Mouse (Mus musculus): ENCODE measurements around the gene Galnt9. TPM values are rescaled to one million over a fixed set of nuclear protein-coding genes. Genes with fewer than 3 reads are reported as not detected.

The Galnt9 gene
- total RNA-seq, 2 experiments from 2014 or later, result 105 to 109 TPM

DNA sequence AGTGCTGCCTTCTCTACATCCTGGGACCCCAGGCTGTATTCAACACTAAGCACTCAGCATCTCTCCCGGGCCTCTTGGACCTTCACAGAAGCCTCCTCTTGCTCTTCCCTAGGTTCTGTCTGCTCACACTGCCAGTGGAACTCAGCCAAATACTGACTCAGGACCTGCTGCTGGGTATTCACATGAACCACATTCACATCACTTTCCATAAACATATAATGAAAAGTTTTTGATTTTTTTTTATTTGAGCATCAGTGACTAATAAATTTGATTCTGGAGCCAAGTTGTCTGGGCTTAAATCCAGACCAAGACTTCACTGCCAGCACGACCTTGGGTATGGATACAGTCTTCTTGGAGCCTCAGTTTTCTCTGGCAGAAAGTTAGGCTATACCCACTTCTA, 3.2 kb upstream of the Galnt9 start:
- no peak for DNase-seq

GRCm38 (mm10) chr5:110541456-110541855, 2.7 kb upstream of the Galnt9 start:
- no peak for DNase-seq

DNA sequence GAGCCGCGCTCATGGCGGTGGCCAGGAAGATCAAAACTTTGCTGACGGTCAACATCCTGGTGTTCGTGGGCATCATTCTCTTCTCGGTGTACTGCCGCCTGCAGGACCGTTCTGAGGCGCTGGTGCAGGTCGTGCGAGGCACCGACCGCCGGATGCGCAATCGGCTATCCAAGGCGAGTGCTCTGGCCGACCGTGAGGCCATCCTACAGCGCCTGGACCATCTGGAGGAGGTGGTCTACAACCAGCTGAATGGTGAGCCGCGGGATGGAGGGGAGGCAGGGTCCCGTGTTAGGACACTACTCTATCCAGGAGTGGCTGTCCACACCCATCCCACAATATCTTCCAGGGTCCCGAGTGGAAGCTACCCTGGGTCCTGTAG, 525 bp downstream of the Galnt9 start:
- no peak for DNase-seq

DNA sequence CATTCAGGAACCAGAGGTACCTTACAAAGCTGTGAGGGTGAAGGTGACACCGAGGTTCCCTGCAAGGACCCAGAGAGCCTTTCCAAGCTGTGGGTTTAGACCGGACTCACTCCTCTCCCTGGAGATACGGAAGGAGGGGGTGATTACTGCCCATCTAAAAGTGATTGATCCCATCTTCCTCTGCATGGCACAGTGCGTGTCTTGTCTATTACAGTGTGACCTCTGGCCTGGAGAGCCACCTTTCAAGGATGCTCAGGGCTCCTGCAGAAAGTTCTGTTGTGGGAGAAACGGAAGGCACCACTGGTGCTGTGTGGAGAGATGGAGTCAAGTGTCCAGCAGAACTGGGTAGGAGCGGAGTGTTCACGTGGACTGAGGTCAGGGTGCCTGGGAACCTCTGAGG, 1.2 kb downstream of the Galnt9 start:
- DNase-seq, result no peak

DNA sequence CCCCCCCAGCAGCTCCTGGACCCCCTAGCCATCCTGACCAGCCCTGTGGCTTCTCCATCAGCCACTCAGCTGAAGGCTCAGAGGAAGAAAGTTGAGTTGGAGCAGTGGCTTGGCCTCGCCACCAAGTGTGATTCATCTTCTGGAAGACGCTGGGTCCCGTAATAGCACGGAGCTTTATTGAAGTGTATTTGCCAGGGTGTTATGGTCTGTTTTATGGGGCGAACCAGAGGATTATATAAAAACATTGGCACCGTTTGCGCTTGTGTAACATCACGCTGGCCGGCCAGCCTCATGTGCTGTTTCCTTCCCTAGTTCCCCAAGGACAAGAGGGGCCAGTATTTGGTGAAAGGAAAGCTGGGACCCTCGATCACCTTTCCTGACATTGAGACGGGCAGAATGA, 2.0 kb downstream of the Galnt9 start:
- DNase-seq, result no peak

DNA sequence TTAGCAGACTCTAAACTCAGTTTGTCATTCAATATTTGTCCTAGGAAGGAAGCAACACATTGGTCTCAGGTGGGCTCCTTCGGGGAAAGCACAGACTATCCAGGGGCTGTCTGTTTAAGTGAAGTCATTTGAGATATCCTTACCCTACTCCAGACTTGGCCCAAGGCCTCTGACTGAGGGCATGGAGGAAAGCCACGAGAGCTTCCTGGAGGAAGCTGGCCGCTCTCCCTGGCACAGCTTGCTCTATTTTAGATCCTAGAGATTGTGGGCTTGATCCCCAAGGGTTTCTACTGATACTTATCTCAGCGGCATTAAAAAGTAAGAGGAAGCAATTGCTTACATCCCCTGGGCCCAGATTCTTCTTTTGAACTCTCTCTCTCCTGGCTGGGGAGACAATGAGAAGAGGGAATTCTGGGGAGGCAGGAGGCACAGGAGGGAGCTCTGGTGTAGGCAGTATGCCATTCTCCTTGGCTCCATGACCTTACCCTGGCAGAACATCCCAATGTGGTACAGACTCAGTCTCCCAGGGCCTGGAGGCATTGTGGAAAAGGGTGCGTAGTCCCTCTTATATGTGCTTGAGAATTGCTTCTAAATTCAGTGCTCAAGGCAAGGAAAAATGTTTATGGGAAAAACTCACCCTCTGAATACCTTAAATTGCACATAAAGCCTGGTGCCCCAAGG, 2.7 kb downstream of the Galnt9 start:
- DNase-seq, result no peak

- peak in 1 of 2 experiments; percentile 35 for DNase-seq
These were observed 4.3 kb downstream of the Galnt9 start for GRCm38 (mm10) chr5:110548446-110548845.

- DNase-seq, result no peak
These were observed 6.0 kb downstream of the Galnt9 start for GRCm38 (mm10) chr5:110550189-110550588.

DNA sequence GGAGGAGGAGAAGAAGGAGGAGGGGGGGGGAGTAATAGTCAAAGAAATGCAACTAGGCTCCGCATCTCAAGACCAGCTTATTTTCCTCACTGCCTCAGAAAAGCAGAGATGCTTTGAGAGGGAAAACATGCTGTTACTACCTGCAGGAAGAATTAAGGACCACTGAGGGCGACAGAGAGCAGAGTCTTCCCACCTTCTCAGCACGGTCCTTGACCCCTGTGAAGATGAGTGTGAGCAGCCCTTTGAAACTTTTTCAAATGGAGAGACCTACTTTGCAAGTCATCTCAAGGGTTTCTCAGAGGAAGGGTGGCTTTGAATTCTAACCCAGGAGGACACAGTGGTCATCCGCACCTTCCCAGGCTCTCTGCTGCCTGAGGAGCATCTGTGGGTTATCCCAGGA, 6.7 kb downstream of the Galnt9 start:
- DNase-seq, result no peak

- no peak for DNase-seq
These were observed 7.8 kb downstream of the Galnt9 start for GRCm38 (mm10) chr5:110552005-110552404.

GRCm38 (mm10) chr5:110553315-110553714, 9.2 kb downstream of the Galnt9 start:
- DNase-seq, result no peak

DNA sequence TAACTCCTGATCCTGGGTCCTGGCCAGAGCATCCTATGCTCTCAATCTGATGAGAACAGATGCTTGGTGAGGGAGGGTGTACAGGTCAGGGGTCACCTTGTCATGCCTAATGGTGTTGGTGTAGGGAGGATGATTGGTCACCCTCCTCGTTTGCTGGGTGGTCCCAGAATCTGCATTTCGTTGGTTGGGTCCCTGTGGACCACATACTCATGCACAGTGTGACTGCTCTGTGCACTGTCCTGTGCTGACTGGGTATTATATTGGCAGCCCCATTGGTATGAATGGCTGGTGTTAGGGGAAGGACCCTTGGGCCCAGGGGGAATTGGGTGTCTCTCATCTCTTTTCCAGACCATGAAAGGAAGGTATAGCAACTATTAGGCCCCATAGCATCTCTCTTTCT, 11.0 kb downstream of the Galnt9 start:
- no peak for DNase-seq

DNA sequence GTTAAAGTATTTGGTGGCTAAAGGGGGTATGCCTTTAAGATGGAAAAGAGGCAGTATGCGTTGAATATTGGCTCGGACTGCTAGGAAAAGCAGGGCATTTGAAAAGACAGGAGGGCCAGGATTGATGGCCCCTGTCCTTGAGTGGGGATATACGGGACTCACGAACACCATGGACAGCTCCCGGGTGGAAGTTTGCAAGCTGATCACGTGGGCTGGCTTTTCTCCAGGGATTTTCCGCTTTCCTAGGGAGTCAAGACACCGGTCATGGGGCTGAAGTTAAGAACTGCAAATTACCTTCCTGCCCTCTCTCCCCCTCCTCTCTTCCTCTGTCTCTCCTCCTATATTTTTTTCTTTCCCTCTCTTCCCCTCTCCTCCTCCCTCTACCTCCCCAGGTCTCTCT, 14.2 kb downstream of the Galnt9 start:
- no peak for DNase-seq

- no peak for DNase-seq
These were observed 15.5 kb downstream of the Galnt9 start for GRCm38 (mm10) chr5:110559679-110560078.

DNA sequence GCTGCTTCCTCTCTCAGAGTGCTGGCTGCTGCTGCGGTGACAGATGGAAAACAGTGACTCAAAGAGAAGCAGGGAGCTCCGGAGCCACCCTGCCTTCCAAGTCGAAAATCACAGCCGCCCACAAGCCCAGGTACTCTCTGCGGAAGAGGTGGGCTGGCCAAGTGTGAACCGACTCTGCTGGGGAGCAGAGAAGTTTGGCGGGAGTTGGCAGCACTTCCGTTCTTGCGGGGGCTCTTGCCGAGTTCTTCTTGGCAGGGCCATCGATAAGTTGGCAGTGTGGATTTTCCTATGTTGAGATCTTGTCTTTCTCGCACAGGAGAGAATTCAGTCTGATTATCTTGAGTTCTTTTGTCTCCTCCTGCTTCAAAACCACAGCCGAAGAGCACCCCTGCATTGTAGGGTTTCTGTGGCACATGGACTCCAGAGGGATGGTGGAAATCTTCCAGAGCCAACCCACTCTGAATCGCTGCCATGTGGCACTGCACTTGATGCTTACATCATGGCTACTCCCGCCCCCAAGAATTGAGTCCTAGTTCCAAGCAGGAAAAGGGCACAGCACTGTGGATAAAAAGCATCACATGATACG, 18.7 kb downstream of the Galnt9 start:
- peak; percentile 78 to 82 for DNase-seq

DNA sequence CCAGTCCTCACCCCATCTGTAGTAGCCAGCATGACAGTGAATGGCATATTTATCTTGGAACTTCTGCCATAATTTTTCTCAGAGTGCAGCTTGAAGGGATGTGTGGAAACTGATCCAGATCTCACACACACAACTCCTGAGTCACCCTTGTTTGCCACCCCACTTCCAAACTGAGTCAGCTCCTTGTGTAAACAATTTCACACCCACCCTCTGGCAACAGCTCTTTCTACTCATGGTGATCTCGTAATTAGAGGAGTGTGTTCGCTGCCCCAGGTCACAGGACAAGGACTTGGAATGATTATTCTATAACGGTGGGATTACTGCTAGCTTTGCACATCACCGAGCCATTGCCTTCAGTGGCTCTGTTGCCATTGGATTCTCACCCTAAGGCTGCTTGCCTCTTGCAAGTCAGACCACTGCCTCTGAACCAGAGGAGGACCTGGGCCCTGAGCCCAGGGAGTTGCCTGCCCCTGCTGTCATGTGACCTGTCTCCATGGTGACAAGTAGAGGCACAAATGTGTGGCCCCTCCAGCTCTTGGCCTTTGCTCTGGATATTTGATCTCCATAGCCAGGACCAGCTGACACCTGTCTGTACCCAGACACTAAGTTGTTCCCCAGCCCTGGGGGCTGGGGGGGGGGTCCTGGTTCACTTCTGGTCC, 21.0 kb downstream of the Galnt9 start:
- DNase-seq, result no peak

DNA sequence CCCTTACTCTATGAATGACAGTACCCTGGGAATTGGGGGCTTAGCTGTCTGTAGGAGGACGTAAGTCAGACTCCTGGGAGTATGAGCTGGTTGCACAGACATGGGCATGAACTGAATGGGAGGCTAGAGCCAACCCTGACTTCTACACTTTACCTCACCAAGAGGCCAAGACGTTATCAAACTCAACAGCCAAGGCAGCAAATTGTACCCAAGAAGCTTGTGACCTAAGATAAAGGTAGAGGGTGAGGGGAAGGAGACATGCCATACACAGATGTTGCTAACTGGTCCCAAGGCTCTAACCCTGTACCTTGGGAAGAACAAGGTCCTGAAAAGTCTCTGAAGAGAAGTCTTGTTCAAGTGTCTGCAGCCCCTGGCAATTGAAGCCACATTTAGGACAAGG, 23.4 kb downstream of the Galnt9 start:
- DNase-seq, result no peak

GRCm38 (mm10) chr5:110574888-110575287, 30.7 kb downstream of the Galnt9 start:
- no peak for DNase-seq

DNA sequence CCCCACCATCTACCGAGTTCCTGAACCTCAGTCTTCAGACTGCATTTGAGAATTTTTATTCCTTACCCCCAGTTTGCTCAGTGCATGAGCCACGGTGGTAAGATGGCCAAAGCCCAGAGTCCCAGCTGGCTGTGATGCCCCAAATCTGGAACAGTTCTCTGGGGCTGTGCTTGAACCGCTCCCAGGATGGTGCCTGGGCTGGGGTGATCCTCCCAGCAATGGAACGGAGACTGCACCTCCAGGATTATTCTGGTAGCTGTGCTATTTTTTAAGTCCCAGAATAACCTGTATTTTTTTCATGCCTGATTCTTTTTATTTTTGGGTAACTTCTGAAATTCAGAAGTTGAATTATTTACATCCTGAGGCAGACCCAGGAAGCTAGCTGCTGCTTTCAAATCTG, 35.1 kb downstream of the Galnt9 start:
- DNase-seq, result no peak

GRCm38 (mm10) chr5:110580569-110581239, 36.5 kb downstream of the Galnt9 start:
- no peak for DNase-seq

- no peak for DNase-seq
These were observed 38.7 kb downstream of the Galnt9 start for GRCm38 (mm10) chr5:110582647-110583538.

DNA sequence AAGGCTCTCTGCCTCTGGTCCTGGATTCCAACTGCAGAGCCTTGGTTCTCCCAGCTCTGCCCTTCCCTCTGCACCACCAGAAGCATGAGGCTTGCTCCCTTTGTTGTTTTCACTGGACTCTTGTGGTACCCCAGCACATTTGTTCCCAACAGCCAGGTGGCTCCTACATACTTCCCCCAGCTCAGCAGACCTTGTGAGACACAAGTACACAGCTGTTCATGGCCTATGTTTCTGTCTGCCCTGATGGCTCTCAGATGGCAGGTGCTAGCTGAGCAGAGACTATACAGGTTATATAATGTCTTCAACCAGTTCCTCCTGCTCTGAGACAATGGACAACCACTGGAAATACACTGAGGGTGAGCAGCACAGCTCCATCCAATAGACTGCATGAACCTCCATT, 43.3 kb downstream of the Galnt9 start:
- no peak for DNase-seq

All from layer of hippocampus, postnatal 36 days (tissue).